Mouse (Mus musculus) stomach, postnatal 0 days (tissue): ENCODE data around the gene Olfr1196. TPM values are rescaled to one million over a fixed set of nuclear protein-coding genes. Genes with fewer than 3 reads are reported as not detected.
"Not testable (repeated sequence)": the region's sequence is repeated elsewhere in the genome, so short reads cannot be mapped to it uniquely, and the experiment has no call there.

ENCODE experiments used
- ATAC-seq: fragments of 200-750 bp; cut with Nextera tagmentation; 2 replicates; pipeline ENCODE4 v1.8.0; 2017; ENCODE audit not compliant: low FRiP score, low TSS enrichment
- DNase-seq: peaks from one replicate; pipeline ENCODE4 v3.0.0-alpha.2; 2016; ENCODE audit warnings: low spot score
- H3K27ac ChIP-seq: fragments of 300-500 bp; sonication (generic); replicated peaks from 2 replicates; pipeline ENCODE4 v1.5.1; 2014; ENCODE audit warnings: mild to moderate bottlenecking, control low read depth
- H3K27me3 ChIP-seq: fragments of 300-500 bp; sonication (generic); 2 replicates; pipeline ENCODE4 v1.6.1; 2014; ENCODE audit warnings: low read length; ENCODE audit not compliant: control insufficient read depth, insufficient read depth
- H3K36me3 ChIP-seq: fragments of 300-500 bp; sonication (generic); 2 replicates; pipeline ENCODE4 v1.6.1; 2014; ENCODE audit warnings: low read length, mixed read lengths; ENCODE audit not compliant: control insufficient read depth, insufficient read depth
- H3K4me1 ChIP-seq: fragments of 300-500 bp; sonication (generic); replicated peaks from 2 replicates; pipeline ENCODE4 v1.6.1; 2014; ENCODE audit warnings: antibody characterized with exemption; ENCODE audit not compliant: control insufficient read depth, insufficient read depth
- H3K4me2 ChIP-seq: fragments of 300-500 bp; sonication (generic); replicated peaks from 2 replicates; pipeline ENCODE4 v1.6.1; 2014; ENCODE audit warnings: low read depth, mild to moderate bottlenecking, control low read depth, moderate library complexity
- H3K4me3 ChIP-seq: fragments of 300-500 bp; sonication (generic); 2 replicates; pipeline ENCODE4 v1.5.1; 2014; ENCODE audit warnings: low read depth, low read length, control low read depth
- H3K9ac ChIP-seq: fragments of 300-500 bp; sonication (generic); 2 replicates; pipeline ENCODE4 v1.6.1; 2014; ENCODE audit warnings: mild to moderate bottlenecking, low read length, control low read depth, mixed read lengths
- H3K9me3 ChIP-seq: fragments of 300-500 bp; sonication (generic); 2 replicates; pipeline ENCODE4 v1.6.1; 2016; ENCODE audit warnings: low read length; ENCODE audit not compliant: control insufficient read depth
- CTCF ChIP-seq: IDR thresholded peaks from 2 replicates; pipeline ENCODE4 v1.5.1; 2016; ENCODE audit warnings: antibody characterized with exemption, low read depth, mild to moderate bottlenecking, moderate library complexity
- EP300 ChIP-seq: optimal IDR thresholded peaks from 2 replicates; pipeline ENCODE3; 2016; ENCODE audit warnings: antibody characterized with exemption
- WGBS: fragments of 180-500 bp; shearing (Covaris S2); extraction: QIAGEN DNeasy Blood & Tissue Kit; methylation state at CpG from one replicate; pipeline ENCODE4 v1.1.7; 2014; 5-methylcytosine and 5-hydroxymethylcytosine counted together
- polyA plus RNA-seq: library from polyadenylated mRNA; unstranded; fragments of >200 nt; fragmentation: Nextera tagmentation; extraction: Ambion mirVana; gene quantifications from 2 replicates; pipeline ENCODE4 v1.2.1, GENCODE M21; 2015

Gene Olfr1196
- polyA plus RNA-seq, result not detected in 2 replicates

- H3K9ac ChIP-seq, result no peak within 1 kb of the TSS
- 80% methylated on average over 2 of the region's 2 CpGs for WGBS
- no peak within 1 kb of the TSS for H3K4me2 ChIP-seq
- H3K36me3 ChIP-seq, result no peaks in the 10 kb centered on the region
- no peaks in the 10 kb centered on the region for H3K27me3 ChIP-seq
- TF ChIP-seq CTCF (no peak), EP300 (no peak)
- no peak for DNase-seq
- H3K4me3 ChIP-seq, result no peak within 1 kb of the TSS
- ATAC-seq, result no peak
- H3K9me3 ChIP-seq, result no peaks in the 10 kb centered on the region
- H3K4me1 ChIP-seq, result no peaks in the 10 kb centered on the region
- H3K27ac ChIP-seq, result no peak within 1 kb of the TSS
Observed at GRCm38 (mm10) chr2:88704497-88704896, at the start of gene Olfr1196. Gene Olfr1196 (minus strand): TSS chr2:88704597.

- DNase-seq (no peak), ATAC-seq (no peak)
- 78% methylated on average over 2 of the region's 2 CpGs for WGBS
- Histone ChIP-seq H3K27ac (no peak within 1 kb of the TSS), H3K9ac (no peak within 1 kb of the TSS), H3K9me3 (no peaks in the 10 kb centered on the region), H3K36me3 (no peaks in the 10 kb centered on the region), H3K27me3 (no peaks in the 10 kb centered on the region), H3K4me2 (no peak within 1 kb of the TSS), H3K4me1 (no peaks in the 10 kb centered on the region), H3K4me3 (no peak within 1 kb of the TSS)
- TF ChIP-seq CTCF, result no peak
- TF ChIP-seq EP300, result no peak
Observed at GRCm38 (mm10) chr2:88751270-88751669, 46.9 kb upstream of the Olfr1196 start, which contains the start of gene Olfr1198. Gene Olfr1198 (minus strand): TSS chr2:88751370.

- H3K27me3 ChIP-seq, result no peaks in the 10 kb centered on the region
- ATAC-seq (no peak), DNase-seq (no peak)
- no peak for TF ChIP-seq CTCF
- no peak for TF ChIP-seq EP300
- no peak overlapping the region for H3K4me3 ChIP-seq
- H3K36me3 ChIP-seq, result no peaks in the 10 kb centered on the region
- no peak overlapping the region for H3K9ac ChIP-seq
- H3K27ac ChIP-seq, result no peak overlapping the region
- WGBS, result 60% methylated on average over 3 of the region's 3 CpGs
- H3K4me2 ChIP-seq, result no peak overlapping the region
- H3K4me1 ChIP-seq, result no peaks in the 10 kb centered on the region
- H3K9me3 ChIP-seq, result no peaks in the 10 kb centered on the region
Observed at GRCm38 (mm10) chr2:88743379-88743778, 39.0 kb upstream of the Olfr1196 start.

DNA sequence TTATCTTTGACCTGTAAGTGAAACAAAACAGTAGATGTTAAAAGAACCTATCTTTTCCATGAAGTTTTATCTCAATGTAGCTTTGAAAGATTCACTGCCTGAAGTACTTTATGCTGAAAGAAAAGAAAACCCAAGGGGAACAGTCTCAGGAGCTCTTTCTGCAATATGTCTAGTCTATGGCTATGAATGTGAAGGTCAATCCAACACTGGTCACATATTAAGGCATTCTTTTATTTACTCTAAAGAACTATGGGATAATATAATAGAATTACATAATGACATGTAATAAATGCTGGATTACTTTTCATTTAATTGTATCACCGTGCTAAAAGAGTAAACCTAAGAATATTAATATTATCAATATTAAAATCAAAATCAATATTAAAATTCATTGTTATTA lies 27.9 kb upstream of the Olfr1196 start, which contains the start of gene Olfr1197:
Gene Olfr1197 (minus strand): TSS at position 101 of the 400 bp plus-strand sequence.
- H3K36me3 ChIP-seq, result no peaks in the 10 kb centered on the region
- ATAC-seq, result no peak
- H3K27me3 ChIP-seq, result no peaks in the 10 kb centered on the region
- no peak within 1 kb of the TSS for H3K4me3 ChIP-seq
- H3K4me1 ChIP-seq, result no peaks in the 10 kb centered on the region
- TF ChIP-seq CTCF (no peak), EP300 (no peak)
- no peak within 1 kb of the TSS for H3K27ac ChIP-seq
- 77% methylated on average over 1 of the region's 1 CpGs for WGBS
- DNase-seq, result no peak
- no peak within 1 kb of the TSS for H3K9ac ChIP-seq
- no peak within 1 kb of the TSS for H3K4me2 ChIP-seq
- no peaks in the 10 kb centered on the region for H3K9me3 ChIP-seq

GRCm38 (mm10) chr2:88689087-88689486 lies 15.3 kb downstream of the Olfr1196 start, which contains the start of gene Olfr1195:
Gene Olfr1195 (minus strand): TSS chr2:88689187.
- ATAC-seq, result no peak
- no peak for DNase-seq
- H3K4me1 ChIP-seq, result no peaks in the 10 kb centered on the region
- no peaks in the 10 kb centered on the region for H3K27me3 ChIP-seq
- no peak within 1 kb of the TSS for H3K4me3 ChIP-seq
- no peak within 1 kb of the TSS for H3K9ac ChIP-seq
- no peaks in the 10 kb centered on the region for H3K9me3 ChIP-seq
- H3K27ac ChIP-seq, result no peak within 1 kb of the TSS
- H3K36me3 ChIP-seq, result no peaks in the 10 kb centered on the region
- no peak for TF ChIP-seq CTCF
- TF ChIP-seq EP300, result no peak
- no peak within 1 kb of the TSS for H3K4me2 ChIP-seq

DNA sequence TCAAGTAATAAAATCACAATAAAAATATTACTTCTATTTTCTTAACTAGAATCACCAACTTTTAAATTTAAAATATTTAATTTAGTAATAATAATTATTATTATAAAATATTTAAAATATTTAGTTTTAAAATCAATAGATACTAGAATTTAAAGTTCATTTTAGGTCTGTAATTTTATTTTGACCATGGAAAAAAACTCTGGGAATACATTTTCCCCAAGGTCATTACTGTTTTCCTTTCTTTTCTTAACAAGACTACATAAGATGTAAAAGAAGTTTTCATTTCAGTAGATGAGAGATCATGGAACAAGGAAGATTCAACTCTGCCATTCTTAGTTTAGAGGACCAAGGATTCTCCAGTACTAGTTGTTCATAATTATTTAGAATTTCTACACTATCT lies 29.1 kb downstream of the Olfr1196 start, which contains the start of gene Olfr1193:
Gene Olfr1193 (plus strand): TSS at position 301 of the 400 bp plus-strand sequence.
- not testable (repeated sequence) for H3K9me3 ChIP-seq, H3K9ac ChIP-seq, DNase-seq, H3K4me3 ChIP-seq, H3K4me2 ChIP-seq, H3K4me1 ChIP-seq, H3K27ac ChIP-seq, ATAC-seq, H3K27me3 ChIP-seq, H3K36me3 ChIP-seq
